Mouse (Mus musculus): Measurements from ENCODE around the gene Ppfibp1. TPM values are rescaled to one million over a fixed set of nuclear protein-coding genes. Genes with fewer than 3 reads are reported as not detected.

Ppfibp1 gene
- total RNA-seq, 1 experiment from 2014 or later: 4.5 TPM

GRCm38 (mm10) chr6:146879856-146880255 is 8.4 kb upstream of the Ppfibp1 start:
- no peak for ATAC-seq (ENCODE audit: extremely low read depth, insufficient number of reproducible peaks, low FRiP score, poor library complexity, severe bottlenecking)

- ATAC-seq (ENCODE audit: extremely low read depth, insufficient number of reproducible peaks, low FRiP score, poor library complexity, severe bottlenecking): no peak
Measured at GRCm38 (mm10) chr6:146880296-146880695, 8.0 kb upstream of the Ppfibp1 start.

GRCm38 (mm10) chr6:146881896-146882770 is 6.2 kb upstream of the Ppfibp1 start:
- no peak for ATAC-seq (ENCODE audit: extremely low read depth, insufficient number of reproducible peaks, low FRiP score, poor library complexity, severe bottlenecking)

DNA sequence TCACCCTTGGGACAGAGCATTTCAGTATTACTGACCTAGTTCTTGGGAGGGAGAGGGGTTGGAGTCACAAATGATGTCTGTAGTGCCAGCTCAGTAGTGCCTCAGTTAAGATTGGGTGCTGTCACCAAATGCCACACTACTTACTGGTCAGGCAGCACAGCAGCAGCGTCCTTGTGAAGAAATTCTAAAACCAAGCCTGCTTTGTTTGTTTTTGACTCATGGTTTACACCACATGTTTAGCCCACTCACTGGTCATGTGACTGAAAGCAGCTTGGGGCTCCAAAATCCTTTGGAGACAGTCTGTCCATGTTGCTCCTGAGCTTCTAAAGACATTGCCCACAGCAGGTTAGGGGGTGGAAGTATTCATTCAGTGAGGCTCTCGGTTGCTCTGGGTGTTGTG is 4.9 kb upstream of the Ppfibp1 start:
- ATAC-seq (ENCODE audit: extremely low read depth, insufficient number of reproducible peaks, low FRiP score, poor library complexity, severe bottlenecking): no peak

DNA sequence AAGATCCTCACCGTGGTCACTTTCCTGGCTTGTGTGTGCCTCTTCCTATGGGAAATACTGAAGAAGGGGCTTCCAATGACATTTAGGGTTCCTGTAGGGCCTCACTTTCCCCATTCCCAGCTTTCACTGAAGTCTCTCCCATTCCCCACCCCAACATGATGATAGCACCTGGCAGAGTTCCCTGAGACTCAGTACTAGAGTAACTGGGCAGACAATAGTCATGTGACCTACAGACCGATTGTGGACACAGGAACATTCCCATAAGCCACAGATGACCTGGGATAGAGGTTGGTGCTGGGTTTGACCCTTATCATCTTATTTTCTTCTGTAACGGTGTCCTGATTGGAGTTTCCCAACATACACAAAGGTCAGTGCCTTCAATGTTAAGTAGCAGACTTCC is 4.1 kb upstream of the Ppfibp1 start:
- ATAC-seq (ENCODE audit: extremely low read depth, insufficient number of reproducible peaks, low FRiP score, poor library complexity, severe bottlenecking): no peak

DNA sequence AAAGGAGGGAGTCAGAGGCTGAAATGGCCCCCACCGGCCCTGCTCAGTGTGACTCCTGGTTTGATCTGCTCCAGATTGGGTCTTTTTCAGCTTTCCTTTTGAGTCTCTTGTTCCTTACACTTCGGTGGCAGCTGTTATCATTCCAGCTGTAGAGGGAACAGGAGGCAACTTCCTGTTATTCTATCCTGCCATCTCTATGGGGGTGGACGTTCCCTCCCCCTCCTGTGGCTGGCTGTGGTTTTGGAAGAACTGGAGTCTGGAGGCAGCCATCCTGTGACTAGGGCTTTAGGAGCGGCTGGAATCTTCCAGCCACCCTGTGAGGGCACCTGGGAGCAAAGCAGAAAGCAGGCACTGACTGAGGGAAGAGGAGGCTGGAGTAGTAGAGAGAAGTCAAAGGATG is 3.4 kb upstream of the Ppfibp1 start:
- no peak for ATAC-seq (ENCODE audit: extremely low read depth, insufficient number of reproducible peaks, low FRiP score, poor library complexity, severe bottlenecking)

GRCm38 (mm10) chr6:146888660-146889490 is 588 bp downstream of the Ppfibp1 start:
- ATAC-seq (ENCODE audit: extremely low read depth, insufficient number of reproducible peaks, low FRiP score, poor library complexity, severe bottlenecking): peak; percentile 3; the same call in 1 of the 2 replicates

- no peak for ATAC-seq (ENCODE audit: extremely low read depth, insufficient number of reproducible peaks, low FRiP score, poor library complexity, severe bottlenecking)
Measured at GRCm38 (mm10) chr6:146890215-146890614, 1.9 kb downstream of the Ppfibp1 start.

DNA sequence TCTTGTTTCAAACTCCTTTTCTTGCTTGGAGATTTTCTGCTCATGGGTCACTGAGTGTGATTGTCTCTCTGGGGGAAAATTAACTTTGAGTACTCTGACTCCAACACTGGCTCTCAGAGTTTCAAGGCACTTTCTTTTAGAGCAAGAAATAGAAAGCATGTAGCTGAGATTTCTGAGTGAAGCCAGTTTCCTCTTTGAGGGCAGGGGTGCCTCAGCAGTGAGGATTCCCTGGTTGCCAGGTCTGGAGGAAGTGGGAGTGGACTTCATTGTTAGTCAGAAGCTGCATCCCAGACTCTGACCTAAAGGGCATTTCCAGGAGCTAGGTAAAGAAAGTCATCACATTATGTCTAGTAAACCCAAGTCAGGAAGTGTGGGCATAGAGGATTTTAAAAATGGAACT is 2.3 kb downstream of the Ppfibp1 start:
- no peak for ATAC-seq (ENCODE audit: extremely low read depth, insufficient number of reproducible peaks, low FRiP score, poor library complexity, severe bottlenecking)

- no peak for ATAC-seq (ENCODE audit: extremely low read depth, insufficient number of reproducible peaks, low FRiP score, poor library complexity, severe bottlenecking)
Measured at GRCm38 (mm10) chr6:146893890-146894289, 5.6 kb downstream of the Ppfibp1 start.

DNA sequence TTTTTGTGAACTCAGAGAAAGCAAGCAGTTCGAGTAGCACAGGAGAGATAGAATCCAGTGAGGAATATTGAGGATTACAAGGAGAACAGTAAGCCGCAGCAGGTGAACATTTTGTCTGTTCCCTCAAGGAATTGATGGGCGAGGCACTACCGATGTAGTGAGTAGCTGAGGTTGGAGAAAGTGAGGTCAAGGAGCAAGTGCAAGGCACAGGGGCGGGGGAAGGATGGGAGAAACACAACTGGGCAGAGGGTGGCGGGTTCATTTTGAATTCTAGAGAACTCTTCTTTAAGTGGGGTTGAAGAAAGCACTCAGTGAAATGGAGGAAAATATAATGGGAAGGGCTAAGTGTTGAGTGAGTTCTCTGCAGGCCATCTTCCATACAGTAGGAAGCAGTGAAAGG is 10.4 kb downstream of the Ppfibp1 start:
- no peak for ATAC-seq (ENCODE audit: extremely low read depth, insufficient number of reproducible peaks, low FRiP score, poor library complexity, severe bottlenecking)

- ATAC-seq (ENCODE audit: extremely low read depth, insufficient number of reproducible peaks, low FRiP score, poor library complexity, severe bottlenecking): no peak
Measured at GRCm38 (mm10) chr6:146899647-146900046, 11.4 kb downstream of the Ppfibp1 start.

DNA sequence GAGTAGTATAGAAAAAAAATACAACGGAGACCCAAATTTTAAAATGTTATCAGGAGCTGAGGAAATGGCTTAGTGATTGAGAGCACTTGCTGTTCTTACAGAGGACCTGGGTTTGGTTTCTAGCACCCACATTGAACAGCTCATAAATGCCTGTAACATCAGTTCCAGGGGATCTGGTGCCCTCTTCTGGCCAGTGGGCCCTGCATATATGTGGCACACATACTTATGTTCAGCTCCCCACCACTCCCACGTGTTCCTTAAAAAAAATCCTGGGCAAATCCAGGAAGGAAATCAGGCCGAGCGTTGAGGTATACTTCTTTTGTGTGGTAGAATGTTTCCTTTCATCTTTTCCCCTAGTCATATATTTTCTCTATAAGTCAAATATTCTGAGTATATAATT is 13.6 kb downstream of the Ppfibp1 start:
- ATAC-seq (ENCODE audit: extremely low read depth, insufficient number of reproducible peaks, low FRiP score, poor library complexity, severe bottlenecking): no peak

- ATAC-seq (ENCODE audit: extremely low read depth, insufficient number of reproducible peaks, low FRiP score, poor library complexity, severe bottlenecking): no peak
Measured at GRCm38 (mm10) chr6:146903632-146904031, 15.3 kb downstream of the Ppfibp1 start.

- no peak for ATAC-seq (ENCODE audit: extremely low read depth, insufficient number of reproducible peaks, low FRiP score, poor library complexity, severe bottlenecking)
Measured at GRCm38 (mm10) chr6:146904707-146905106, 16.4 kb downstream of the Ppfibp1 start.

GRCm38 (mm10) chr6:146906000-146906786 is 17.9 kb downstream of the Ppfibp1 start:
- no peak for ATAC-seq (ENCODE audit: extremely low read depth, insufficient number of reproducible peaks, low FRiP score, poor library complexity, severe bottlenecking)

- no peak for ATAC-seq (ENCODE audit: extremely low read depth, insufficient number of reproducible peaks, low FRiP score, poor library complexity, severe bottlenecking)
Measured at GRCm38 (mm10) chr6:146907061-146907794, 18.9 kb downstream of the Ppfibp1 start.

DNA sequence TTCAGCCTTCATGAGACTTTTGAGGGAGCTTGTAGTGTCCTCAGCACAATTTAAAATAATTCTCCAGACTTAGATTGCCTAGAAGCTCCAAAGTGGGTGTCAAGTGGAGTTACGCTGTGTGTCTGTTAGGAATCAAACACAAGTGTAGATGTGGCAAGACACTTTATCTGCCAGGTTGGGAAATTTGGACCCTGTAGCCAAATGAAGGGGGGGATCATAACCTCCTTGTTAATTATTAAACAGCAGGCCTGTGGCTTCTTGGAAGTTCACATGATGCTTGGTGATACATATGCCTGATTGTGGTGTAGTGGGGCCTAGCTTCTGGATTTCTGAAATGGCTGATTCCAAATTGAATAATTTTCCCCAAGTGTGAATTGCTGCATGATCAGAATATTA is 19.5 kb downstream of the Ppfibp1 start:
- ATAC-seq (ENCODE audit: extremely low read depth, insufficient number of reproducible peaks, low FRiP score, poor library complexity, severe bottlenecking): no peak

GRCm38 (mm10) chr6:146908801-146909200 is 20.5 kb downstream of the Ppfibp1 start:
- ATAC-seq (ENCODE audit: extremely low read depth, insufficient number of reproducible peaks, low FRiP score, poor library complexity, severe bottlenecking): no peak

Data from neutrophil, adult 5-6 weeks (primary cell).